Mouse (Mus musculus): ENCODE measurements around the gene Rab37. TPM values are rescaled to one million over a fixed set of nuclear protein-coding genes. Genes with fewer than 3 reads are reported as not detected.

Gene Rab37
- polyA plus RNA-seq (2014; fragmentation: Illumina TruSeq; extraction: RNeasy Lipid Tissue Mini Kit (QIAGEN cat#74804); ENCODE audit: low read depth, low replicate concordance) = not detected

GRCm38 (mm10) chr11:115091362-115091901, at the start of gene Rab37:
Rab37 (plus strand) TSS chr11:115091431.

GRCm38 (mm10) chr11:115048259-115048658, 43.0 kb upstream of the Rab37 start, which contains the start of gene Cd300ld3:
Cd300ld3 (minus strand) TSS chr11:115048409.

GRCm38 (mm10) chr11:115062077-115062476, 29.2 kb upstream of the Rab37 start, which contains the start of gene Cd300e:
Cd300e (minus strand) TSS chr11:115062177.

GRCm38 (mm10) chr11:115133800-115134199, 42.6 kb downstream of the Rab37 start, which contains the start of gene Cd300lf:
Cd300lf (minus strand) TSS chr11:115133992.

GRCm38 (mm10) chr11:115162832-115163480, 71.7 kb downstream of the Rab37 start, which contains the start of gene Slc9a3r1:
Slc9a3r1 (plus strand) TSS chr11:115163341.

GRCm38 (mm10) chr11:115187224-115187639, 96.0 kb downstream of the Rab37 start, which contains the start of gene Tmem104:
Tmem104 (plus strand) TSS chr11:115187487.

GRCm38 (mm10) chr11:115187693-115188092, 96.5 kb downstream of the Rab37 start, which contains the start of gene Nat9:
Nat9 (minus strand) TSS chr11:115187859.

Other genes with a start within 250 kb of the Rab37 start
- gene Gprc5c, start 240.3 kb upstream of the Rab37 start, polyA plus RNA-seq (2014; fragmentation: Illumina TruSeq; extraction: RNeasy Lipid Tissue Mini Kit (QIAGEN cat#74804); ENCODE audit: low read depth, low replicate concordance) = 0.07 TPM
- 0.24 TPM for gene Cd300a, start 201.4 kb upstream of the Rab37 start, polyA plus RNA-seq (2014; fragmentation: Illumina TruSeq; extraction: RNeasy Lipid Tissue Mini Kit (QIAGEN cat#74804); ENCODE audit: low read depth, low replicate concordance)
- gene Cd300lb, start 157.0 kb upstream of the Rab37 start, polyA plus RNA-seq (2014; fragmentation: Illumina TruSeq; extraction: RNeasy Lipid Tissue Mini Kit (QIAGEN cat#74804); ENCODE audit: low read depth, low replicate concordance) = not detected
- gene Cd300c, start 122.3 kb upstream of the Rab37 start, polyA plus RNA-seq (2014; fragmentation: Illumina TruSeq; extraction: RNeasy Lipid Tissue Mini Kit (QIAGEN cat#74804); ENCODE audit: low read depth, low replicate concordance) = not detected
- 0.41 TPM for gene Cd300ld, start 101.5 kb upstream of the Rab37 start, polyA plus RNA-seq (2014; fragmentation: Illumina TruSeq; extraction: RNeasy Lipid Tissue Mini Kit (QIAGEN cat#74804); ENCODE audit: low read depth, low replicate concordance)
- 0.22 TPM for gene Cd300c2, start 89.6 kb upstream of the Rab37 start, polyA plus RNA-seq (2014; fragmentation: Illumina TruSeq; extraction: RNeasy Lipid Tissue Mini Kit (QIAGEN cat#74804); ENCODE audit: low read depth, low replicate concordance)
- gene Cd300ld2, start 75.2 kb upstream of the Rab37 start, polyA plus RNA-seq (2014; fragmentation: Illumina TruSeq; extraction: RNeasy Lipid Tissue Mini Kit (QIAGEN cat#74804); ENCODE audit: low read depth, low replicate concordance) = not detected
- gene Cd300ld4, start 64.4 kb upstream of the Rab37 start, polyA plus RNA-seq (2014; fragmentation: Illumina TruSeq; extraction: RNeasy Lipid Tissue Mini Kit (QIAGEN cat#74804); ENCODE audit: low read depth, low replicate concordance) = not detected
- gene Cd300ld5, start 53.7 kb upstream of the Rab37 start, polyA plus RNA-seq (2014; fragmentation: Illumina TruSeq; extraction: RNeasy Lipid Tissue Mini Kit (QIAGEN cat#74804); ENCODE audit: low read depth, low replicate concordance) = 1.1 TPM
- gene Cd300ld3, start 43.0 kb upstream of the Rab37 start, polyA plus RNA-seq (2014; fragmentation: Illumina TruSeq; extraction: RNeasy Lipid Tissue Mini Kit (QIAGEN cat#74804); ENCODE audit: low read depth, low replicate concordance) = 1.1 TPM
- not detected for gene Cd300e, start 29.3 kb upstream of the Rab37 start, polyA plus RNA-seq (2014; fragmentation: Illumina TruSeq; extraction: RNeasy Lipid Tissue Mini Kit (QIAGEN cat#74804); ENCODE audit: low read depth, low replicate concordance)
- not detected for gene Cd300lf, start 42.6 kb downstream of the Rab37 start, polyA plus RNA-seq (2014; fragmentation: Illumina TruSeq; extraction: RNeasy Lipid Tissue Mini Kit (QIAGEN cat#74804); ENCODE audit: low read depth, low replicate concordance)
- 5.1 TPM for gene Slc9a3r1, start 71.9 kb downstream of the Rab37 start, polyA plus RNA-seq (2014; fragmentation: Illumina TruSeq; extraction: RNeasy Lipid Tissue Mini Kit (QIAGEN cat#74804); ENCODE audit: low read depth, low replicate concordance)
- 0.13 TPM for gene Tmem104, start 96.1 kb downstream of the Rab37 start, polyA plus RNA-seq (2014; fragmentation: Illumina TruSeq; extraction: RNeasy Lipid Tissue Mini Kit (QIAGEN cat#74804); ENCODE audit: low read depth, low replicate concordance)
- gene Nat9, start 96.4 kb downstream of the Rab37 start, polyA plus RNA-seq (2014; fragmentation: Illumina TruSeq; extraction: RNeasy Lipid Tissue Mini Kit (QIAGEN cat#74804); ENCODE audit: low read depth, low replicate concordance) = 7.1 TPM
- gene Grin2c, start 175.8 kb downstream of the Rab37 start, polyA plus RNA-seq (2014; fragmentation: Illumina TruSeq; extraction: RNeasy Lipid Tissue Mini Kit (QIAGEN cat#74804); ENCODE audit: low read depth, low replicate concordance) = 0.04 TPM
- 5.7 TPM for gene Fdxr, start 185.6 kb downstream of the Rab37 start, polyA plus RNA-seq (2014; fragmentation: Illumina TruSeq; extraction: RNeasy Lipid Tissue Mini Kit (QIAGEN cat#74804); ENCODE audit: low read depth, low replicate concordance)
- gene Fads6, start 206.2 kb downstream of the Rab37 start, polyA plus RNA-seq (2014; fragmentation: Illumina TruSeq; extraction: RNeasy Lipid Tissue Mini Kit (QIAGEN cat#74804); ENCODE audit: low read depth, low replicate concordance) = 3.2 TPM
- 0.53 TPM for gene Otop2, start 215.7 kb downstream of the Rab37 start, polyA plus RNA-seq (2014; fragmentation: Illumina TruSeq; extraction: RNeasy Lipid Tissue Mini Kit (QIAGEN cat#74804); ENCODE audit: low read depth, low replicate concordance)
- 0.28 TPM for gene Ush1g, start 230.6 kb downstream of the Rab37 start, polyA plus RNA-seq (2014; fragmentation: Illumina TruSeq; extraction: RNeasy Lipid Tissue Mini Kit (QIAGEN cat#74804); ENCODE audit: low read depth, low replicate concordance)
- gene Otop3, start 243.3 kb downstream of the Rab37 start, polyA plus RNA-seq (2014; fragmentation: Illumina TruSeq; extraction: RNeasy Lipid Tissue Mini Kit (QIAGEN cat#74804); ENCODE audit: low read depth, low replicate concordance) = not detected

Measured in testis, adult 10 weeks (tissue).